Comparison of ENCODE assay signal across 8 mouse cellular contexts in the genomic region with DNA sequence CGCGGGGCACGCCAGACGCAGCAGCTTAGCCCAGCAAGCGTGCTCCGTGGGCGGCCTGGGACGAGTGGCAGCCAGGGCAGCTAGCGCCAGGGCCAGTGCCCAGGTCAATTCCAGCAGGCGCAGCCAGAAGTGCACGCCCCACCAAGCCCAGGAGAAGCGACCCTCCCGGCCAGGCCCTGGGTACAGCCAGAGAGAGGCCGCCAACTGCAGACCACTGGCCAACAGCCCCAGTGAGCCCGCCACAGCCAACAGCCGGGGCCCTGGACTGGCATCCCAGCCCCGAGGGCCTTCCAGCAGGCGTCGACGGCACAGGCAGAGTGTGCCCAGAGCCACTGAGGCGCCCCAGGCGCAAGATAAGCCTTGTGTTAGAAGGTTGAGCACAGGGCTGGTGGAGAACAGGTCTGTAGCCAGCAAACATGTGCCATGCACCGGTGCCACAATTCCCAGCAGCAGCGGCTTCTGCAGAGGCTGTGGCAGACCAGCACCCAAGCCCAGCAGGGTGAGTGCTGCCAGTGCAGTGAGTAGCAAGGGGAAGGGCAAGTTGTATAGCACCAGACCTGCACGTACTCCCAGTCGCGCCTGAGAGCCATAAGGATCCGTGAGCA. TPM values are rescaled to one million over a fixed set of nuclear protein-coding genes. Genes with fewer than 3 reads are reported as not detected.
DNase-seq lines count a peak whose midpoint lies in the region; ATAC-seq and TF ChIP-seq lines count a peak whose summit lies in the region.

No protein-coding gene starts in this region.

- no peak overlapping the region for H3K27ac ChIP-seq in liver, adult 2 months (replicated peaks; ENCODE audit: insufficient read depth, low read depth, low read length)
- no peak overlapping the region for H3K27ac ChIP-seq in intestine, embryonic 14.5 days (ENCODE audit: low read depth)

- H3K4me2 ChIP-seq in intestine, embryonic 14.5 days (ENCODE audit: low read length), result peak overlapping the region; percentile 71
- no peak overlapping the region for H3K4me2 ChIP-seq in myocyte (ENCODE audit: low read depth)

- H3ac ChIP-seq in myocyte (ENCODE audit: control insufficient read depth, insufficient read length), result no peak overlapping the region

- TF ChIP-seq POLR2A in liver, adult 2 months (IDR thresholded peaks at IDR 0.05; ENCODE audit: extremely low read depth, insufficient read depth, low read length), result no peak
- TF ChIP-seq POLR2A in myocyte (IDR thresholded peaks at IDR 0.05; ENCODE audit: insufficient read length, low read depth), result no peak

- H3K27me3 ChIP-seq in liver, adult 2 months (ENCODE audit: control insufficient read depth, insufficient read depth, low read length), result no peaks in the 10 kb centered on the region
- peaks cover 28% of the 10 kb centered on the region for H3K27me3 ChIP-seq in intestine, embryonic 14.5 days (replicated peaks; ENCODE audit: control insufficient read depth, insufficient read depth, low read length)
- H3K27me3 ChIP-seq in myocyte (ENCODE audit: control insufficient read depth, insufficient read depth, insufficient read length), result no peaks in the 10 kb centered on the region

- peaks cover under 1% of the 10 kb centered on the region; the same call in 1 of the 2 replicates for H3K36me3 ChIP-seq in liver, adult 2 months (ENCODE audit: control insufficient read depth, insufficient read depth, low read length)
- 0 out of 2 replicates have a peak, but pooled peaks cover under 1% of the 10 kb centered on the region for H3K36me3 ChIP-seq in intestine, embryonic 14.5 days (ENCODE audit: control insufficient read depth, insufficient read depth, low read length)
- no peaks in the 10 kb centered on the region for H3K36me3 ChIP-seq in myocyte (ENCODE audit: control insufficient read depth, insufficient read depth)

- no peaks in the 10 kb centered on the region for H3K79me2 ChIP-seq in liver, adult 2 months (ENCODE audit: control insufficient read depth, insufficient read depth, low read length)
- H3K79me2 ChIP-seq in myocyte (ENCODE audit: control insufficient read depth, insufficient read depth), result no peaks in the 10 kb centered on the region

- peak; percentile 28 for DNase-seq in adrenal gland, postnatal 14 days
- no peak for DNase-seq in adrenal gland, adult 8-10 months
- no peak for DNase-seq in liver, adult 2 months (ENCODE audit: extremely low read depth, low read depth, low spot score)
- no peak for DNase-seq in liver
- DNase-seq in intestine, embryonic 14.5 days (ENCODE audit: low spot score), result no peak
- DNase-seq in adrenal gland, adult (ENCODE audit: inconsistent age in 2 of 2, low spot score in 1 of 2), result no peak
- DNase-seq in Muller cell, postnatal 12 days (ENCODE audit: inconsistent ontology term), result no peak

- peak overlapping the region; percentile 58; the same call in 1 of the 2 replicates for H3K4me3 ChIP-seq in liver, adult 2 months (ENCODE audit: insufficient read depth, low read depth, low read length)
- H3K4me3 ChIP-seq in intestine, embryonic 14.5 days (ENCODE audit: low read depth, low read length), result peak overlapping the region; percentile 43
- H3K4me3 ChIP-seq in myocyte, result no peak overlapping the region

- no peak for ATAC-seq in intestine, embryonic 14.5 days (replicated peaks; ENCODE audit: low FRiP score, low TSS enrichment, low read depth)

- WGBS in liver, adult 2 months, result 35% methylated on average over 28 of the region's 28 CpGs
- 37% methylated on average over 28 of the region's 28 CpGs for WGBS in intestine, embryonic 14.5 days

- H3K9me3 ChIP-seq in intestine, embryonic 14.5 days (ENCODE audit: control insufficient read depth, low read length), result no peaks in the 10 kb centered on the region

- H3K4me1 ChIP-seq in liver, adult 2 months (ENCODE audit: control insufficient read depth, insufficient read depth, low read length), result no peaks in the 10 kb centered on the region
- peaks cover 4% of the 10 kb centered on the region; the same call in 1 of the 2 replicates for H3K4me1 ChIP-seq in intestine, embryonic 14.5 days (replicated peaks; ENCODE audit: control insufficient read depth, insufficient read depth, low read length)

- TF ChIP-seq CTCF in liver, adult 2 months (IDR thresholded peaks at IDR 0.05; ENCODE audit: low read depth, low read length), result no peak

- H3K9ac ChIP-seq in liver, adult 2 months (ENCODE audit: low read depth, low read length), result peak overlapping the region; percentile 67
- peak overlapping the region; percentile 48; the same call in 1 of the 2 replicates for H3K9ac ChIP-seq in intestine, embryonic 14.5 days (ENCODE audit: low read length)

TF ChIP-seq in myocyte, 11 proteins besides CTCF, POLR2A, EP300 and RAD21:
- TF ChIP-seq TCF3 (IDR thresholded peaks at IDR 0.05; ENCODE audit: insufficient read length, low read depth) (no peak), TCF12 (IDR thresholded peaks at IDR 0.05; ENCODE audit: insufficient read depth, poor library complexity, severe bottlenecking) (no peak), E2F4 (IDR thresholded peaks at IDR 0.05; ENCODE audit: insufficient read depth) (no peak), MAX (IDR thresholded peaks at IDR 0.05; ENCODE audit: low read depth) (no peak), POLR2AphosphoS2 (IDR thresholded peaks at IDR 0.05; ENCODE audit: insufficient read length, low read depth) (peak; percentile 39), CEBPB (IDR thresholded peaks at IDR 0.05; ENCODE audit: insufficient read depth, poor library complexity, severe bottlenecking) (no peak), MYOD1 (IDR thresholded peaks at IDR 0.05; ENCODE audit: control insufficient read depth in 1 of 3, insufficient read length in 2 of 3, low read depth in 2 of 3) (no peak)

RNA-seq across cellular contexts. Expression of a gene that starts 6.6 kb away (rescaled TPM):
- 0.15 and 0.23 TPM in 2 replicates for total RNA-seq in adrenal gland, postnatal 14 days (2021)
- under 1 TPM; 0.20 to 0.40 (median 0.31) TPM for total RNA-seq in adrenal gland, adult 8-10 months (2022)
- under 0.01 TPM in 1 of 2 replicates, not detected in the other for total RNA-seq in liver, adult 2 months (2014; rRNA removed)
- polyA plus RNA-seq in liver, adult 2 months (2012; rRNA removed), result not detected in 2 replicates
- 0.26 and 0.32 TPM in 2 replicates for polyA plus RNA-seq in intestine, embryonic 14.5 days (2014; fragmentation: Nextera tagmentation; extraction: Ambion mirVana)
- 0.22 TPM for polyA plus RNA-seq in myocyte (2012; fragmentation: generic; extraction: Trizol)

RNA-seq across cellular contexts. Expression of a gene that starts 12.1 kb away (rescaled TPM):
- total RNA-seq in adrenal gland, postnatal 14 days (2021), result 37.4 and 42.7 TPM in 2 replicates
- 10 to 100 TPM; 60.8 to 69.9 (median 67.4) TPM for total RNA-seq in adrenal gland, adult 8-10 months (2022)
- total RNA-seq in liver, adult 2 months (2014; rRNA removed), result 12.3 and 15.9 TPM in 2 replicates
- polyA plus RNA-seq in liver, adult 2 months (2012; rRNA removed), result 24.4 and 28.7 TPM in 2 replicates
- polyA plus RNA-seq in intestine, embryonic 14.5 days (2014; fragmentation: Nextera tagmentation; extraction: Ambion mirVana), result 20.1 and 20.2 TPM in 2 replicates
- 78.2 TPM for polyA plus RNA-seq in myocyte (2012; fragmentation: generic; extraction: Trizol)

RNA-seq across cellular contexts. Expression of a gene that starts 23.9 kb away (rescaled TPM):
- 18.2 and 19.3 TPM in 2 replicates for total RNA-seq in adrenal gland, postnatal 14 days (2021)
- total RNA-seq in adrenal gland, adult 8-10 months (2022), result 10 to 100 TPM; 17.5 to 29.1 (median 24.0) TPM
- 27.8 and 32.6 TPM in 2 replicates for total RNA-seq in liver, adult 2 months (2014; rRNA removed)
- 79.2 and 87.5 TPM in 2 replicates for polyA plus RNA-seq in liver, adult 2 months (2012; rRNA removed)
- polyA plus RNA-seq in intestine, embryonic 14.5 days (2014; fragmentation: Nextera tagmentation; extraction: Ambion mirVana), result 15.3 and 18.5 TPM in 2 replicates
- polyA plus RNA-seq in myocyte (2012; fragmentation: generic; extraction: Trizol), result 73.0 TPM

RNA-seq across cellular contexts. Expression of a gene that starts 36.3 kb away (rescaled TPM):
- 88.7 and 94.4 TPM in 2 replicates for total RNA-seq in adrenal gland, postnatal 14 days (2021)
- 100 to 1,000 TPM in 1 of 4 experiments, 10 to 100 TPM in 3; 81.3 to 119 (median 96.3) TPM for total RNA-seq in adrenal gland, adult 8-10 months (2022)
- 53.5 and 56.0 TPM in 2 replicates for total RNA-seq in liver, adult 2 months (2014; rRNA removed)
- polyA plus RNA-seq in liver, adult 2 months (2012; rRNA removed), result 31.9 and 35.5 TPM in 2 replicates
- 84.7 and 89.7 TPM in 2 replicates for polyA plus RNA-seq in intestine, embryonic 14.5 days (2014; fragmentation: Nextera tagmentation; extraction: Ambion mirVana)
- 86.5 TPM for polyA plus RNA-seq in myocyte (2012; fragmentation: generic; extraction: Trizol)

RNA-seq across cellular contexts. Expression of a gene that starts 36.3 kb away (rescaled TPM):
- 3.1 and 3.2 TPM in 2 replicates for total RNA-seq in adrenal gland, postnatal 14 days (2021)
- 1 to 10 TPM in 2 of 4 experiments, under 1 TPM in 2; 0.35 to 2.0 (median 0.88) TPM for total RNA-seq in adrenal gland, adult 8-10 months (2022)
- total RNA-seq in liver, adult 2 months (2014; rRNA removed), result 0.18 and 0.67 TPM in 2 replicates
- polyA plus RNA-seq in liver, adult 2 months (2012; rRNA removed), result 0.22 TPM in 1 of 2 replicates, not detected in the other
- polyA plus RNA-seq in intestine, embryonic 14.5 days (2014; fragmentation: Nextera tagmentation; extraction: Ambion mirVana), result 13.1 and 13.9 TPM in 2 replicates
- 2.3 TPM for polyA plus RNA-seq in myocyte (2012; fragmentation: generic; extraction: Trizol)
